Mouse (Mus musculus) MEL (cell line): ENCODE results near the gene Rab31.

Source experiments
- BHLHE40 ChIP-seq: IDR thresholded peaks from 2 replicates; pipeline ENCODE4 v1.6.1; 2012; ENCODE audit warnings: low read depth, mild to moderate bottlenecking, inconsistent platforms, low read length, improper control_type of control experiment, borderline replicate concordance
- CTCF ChIP-seq, 3 experiments: IDR thresholded peaks in 2 of 3; conservative IDR thresholded peaks in 1 of 3; 2 replicates each; pipeline ENCODE4 v1.5.1; 2011 to 2012; ENCODE audit warnings: low read length in 3 of 3, low read depth in 2 of 3, mild to moderate bottlenecking in 2 of 3, improper control_type of control experiment in 1 of 3, inconsistent platforms in 1 of 3, mixed read lengths in 1 of 3, moderate library complexity in 1 of 3; ENCODE audit not compliant: control insufficient read depth in 1 of 3, insufficient read depth in 1 of 3, poor library complexity in 1 of 3, severe bottlenecking in 1 of 3
- EP300 ChIP-seq, 2 experiments: IDR thresholded peaks; 2 replicates each; pipeline ENCODE4 v1.6.1; 2011; ENCODE audit warnings: improper control_type of control experiment in 2 of 2, low read length in 2 of 2, low read depth in 1 of 2, mild to moderate bottlenecking in 1 of 2
- GATA1 ChIP-seq: IDR thresholded peaks from 2 replicates; pipeline ENCODE4 v1.6.1; 2011; ENCODE audit warnings: low read depth, low read length, improper control_type of control experiment
- JUND ChIP-seq: IDR thresholded peaks from 2 replicates; pipeline ENCODE4 v1.6.1; 2011; ENCODE audit warnings: low read depth, mild to moderate bottlenecking, improper control_type of control experiment, low read length
- MAX ChIP-seq: IDR thresholded peaks from 2 replicates; pipeline ENCODE4 v1.6.1; 2011; ENCODE audit warnings: low read length, improper control_type of control experiment
- RCOR1 ChIP-seq: IDR thresholded peaks from 2 replicates; pipeline ENCODE4 v1.6.1; 2012; ENCODE audit warnings: low read depth, mild to moderate bottlenecking, inconsistent platforms, low read length, improper control_type of control experiment
- TAL1 ChIP-seq: IDR thresholded peaks from 2 replicates; pipeline ENCODE4 v1.6.1; 2012; ENCODE audit warnings: mild to moderate bottlenecking, inconsistent platforms, low read length, moderate library complexity, mixed read lengths
- USF1 ChIP-seq: IDR thresholded peaks from 2 replicates; pipeline ENCODE4 v1.6.1; 2014; ENCODE audit warnings: low read depth, mild to moderate bottlenecking, inconsistent platforms, low read length, improper control_type of control experiment, moderate library complexity
- ZKSCAN1 ChIP-seq: IDR thresholded peaks from 2 replicates; pipeline ENCODE4 v1.6.1; 2012; ENCODE audit warnings: low read depth, mild to moderate bottlenecking, inconsistent platforms, low read length, improper control_type of control experiment, moderate library complexity

DNA sequence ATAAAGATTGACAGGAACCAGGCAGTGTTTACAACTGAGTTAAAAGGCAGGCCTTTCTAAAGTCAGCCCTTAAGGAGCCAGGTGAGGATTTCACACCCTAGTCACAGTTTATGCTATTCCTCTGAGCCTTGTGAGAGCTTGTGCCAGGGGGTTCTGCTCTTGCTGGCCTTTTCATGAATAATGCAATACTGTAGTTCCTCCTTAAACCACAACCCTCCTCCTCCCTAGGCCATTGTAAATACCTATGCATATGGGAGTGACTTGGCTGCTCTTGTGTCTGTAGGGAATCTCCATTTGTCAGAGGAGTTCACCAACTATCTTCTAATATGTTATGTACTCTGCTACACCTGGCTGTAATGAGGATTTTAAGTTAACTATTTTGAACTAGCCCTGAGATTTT, 13.2 kb upstream of the Rab31 start:
- no peak for TF ChIP-seq ZKSCAN1
- no peak for TF ChIP-seq MAX
- TF ChIP-seq JUND, result no peak
- no peak for TF ChIP-seq USF1
- no peak for TF ChIP-seq CTCF (IDR thresholded peaks at IDR 0.05 in 2 of 3, conservative IDR thresholded peaks at IDR 0.05 in 1 of 3; ENCODE audit: control insufficient read depth in 1 of 3, insufficient read depth in 1 of 3, low read depth in 2 of 3, low read length in 3 of 3, poor library complexity in 1 of 3, severe bottlenecking in 1 of 3)
- no peak for TF ChIP-seq EP300 (IDR thresholded peaks at IDR 0.05; ENCODE audit: low read depth in 1 of 2, low read length in 2 of 2)
- no peak for TF ChIP-seq BHLHE40
- no peak for TF ChIP-seq TAL1
- no peak for TF ChIP-seq GATA1
- TF ChIP-seq RCOR1, result no peak
